Mouse (Mus musculus) midbrain, embryonic 14.5 days (tissue): Measurements from ENCODE around the gene Zfp653. TPM values are rescaled to one million over a fixed set of nuclear protein-coding genes. Genes with fewer than 3 reads are reported as not detected.

ENCODE experiments used
- ATAC-seq: fragments of 200-750 bp; cut with Nextera tagmentation; 2 replicates; pipeline ENCODE4 v1.8.0; 2017; ENCODE audit warnings: moderate number of reproducible peaks, moderate library complexity; ENCODE audit not compliant: low FRiP score, low TSS enrichment
- DNase-seq: peaks from one replicate; pipeline ENCODE4 v3.0.0-alpha.2; 2015
- H3K27ac ChIP-seq: fragments of 300-500 bp; sonication (generic); replicated peaks from 2 replicates; pipeline ENCODE4 v1.5.1; 2014; ENCODE audit warnings: mild to moderate bottlenecking, low read depth, low read length, moderate library complexity
- H3K27me3 ChIP-seq: fragments of 300-500 bp; sonication (generic); 2 replicates; pipeline ENCODE4 v1.6.1; 2014; ENCODE audit warnings: low read length, control low read depth, mixed read lengths; ENCODE audit not compliant: control insufficient read depth, insufficient read depth
- H3K36me3 ChIP-seq: fragments of 300-500 bp; sonication (generic); 2 replicates; pipeline ENCODE4 v1.6.1; 2014; ENCODE audit warnings: low read length, control low read depth; ENCODE audit not compliant: control insufficient read depth, insufficient read depth
- H3K4me1 ChIP-seq: fragments of 300-500 bp; sonication (generic); 2 replicates; pipeline ENCODE4 v1.6.1; 2014; ENCODE audit warnings: mild to moderate bottlenecking, antibody characterized with exemption, low read length, control low read depth; ENCODE audit not compliant: control insufficient read depth, insufficient read depth
- H3K4me2 ChIP-seq: fragments of 300-500 bp; sonication (generic); 2 replicates; pipeline ENCODE4 v1.6.1; 2014; ENCODE audit warnings: mild to moderate bottlenecking, low read length, moderate library complexity
- H3K4me3 ChIP-seq: fragments of 300-500 bp; sonication (generic); replicated peaks from 2 replicates; pipeline ENCODE4 v1.5.1; 2014; ENCODE audit warnings: low read depth, low read length
- H3K9ac ChIP-seq: fragments of 300-500 bp; sonication (generic); replicated peaks from 2 replicates; pipeline ENCODE4 v1.6.1; 2014; ENCODE audit warnings: mild to moderate bottlenecking, low read length, moderate library complexity
- H3K9me3 ChIP-seq: fragments of 300-500 bp; sonication (generic); 2 replicates; pipeline ENCODE4 v1.6.1; 2016; ENCODE audit warnings: low read length, control low read depth, mixed read lengths; ENCODE audit not compliant: control insufficient read depth
- WGBS: fragments of 180-500 bp; shearing (Covaris S2); extraction: QIAGEN DNeasy Blood & Tissue Kit; methylation state at CpG from one replicate; pipeline ENCODE4 v1.1.7; 2014; 5-methylcytosine and 5-hydroxymethylcytosine counted together
- polyA plus RNA-seq: library from polyadenylated mRNA; unstranded; fragments of >200 nt; fragmentation: Nextera tagmentation; extraction: Ambion mirVana; gene quantifications from 2 replicates; pipeline ENCODE4 v1.2.1, GENCODE M21; 2014

The Zfp653 gene
- polyA plus RNA-seq, 1 experiment from 2014 or later, result 14.7 TPM

GRCm38 (mm10) chr9:22051161-22051957, 19.8 kb downstream of the Zfp653 start:
- DNase-seq (peak; percentile 76), ATAC-seq (peak; percentile 26)
- Histone ChIP-seq H3K4me2 (peak overlapping the region; percentile 85), H3K27me3 (no peaks in the 10 kb centered on the region), H3K36me3 (peaks cover 4% of the 10 kb centered on the region; the same call in 1 of the 2 replicates), H3K4me1 (peaks cover 37% of the 10 kb centered on the region), H3K9me3 (no peaks in the 10 kb centered on the region), H3K4me3 (peak overlapping the region; percentile 100), H3K27ac (peak overlapping the region; percentile 96), H3K9ac (peak overlapping the region; percentile 98)
- 2% methylated on average over 67 of the region's 67 CpGs for WGBS

- WGBS, result under 1% methylated on average over 43 of the region's 43 CpGs
- Histone ChIP-seq H3K27me3 (no peaks in the 10 kb centered on the region), H3K9me3 (no peaks in the 10 kb centered on the region), H3K4me1 (peaks cover 37% of the 10 kb centered on the region), H3K36me3 (no peaks in the 10 kb centered on the region; the same call in 1 of the 2 replicates), H3K4me2 (peak overlapping the region; percentile 85), H3K4me3 (peak overlapping the region; percentile 100), H3K27ac (peak overlapping the region; percentile 96), H3K9ac (peak overlapping the region; percentile 98)
- DNase-seq (peak; percentile 85), ATAC-seq (peak; percentile 59)
Measured at GRCm38 (mm10) chr9:22050351-22050889, 20.8 kb downstream of the Zfp653 start.

- DNase-seq, result peak; percentile 62
- WGBS, result 14% methylated on average over 4 of the region's 4 CpGs
- Histone ChIP-seq H3K9ac (peak overlapping the region; percentile 98), H3K27ac (peak overlapping the region; percentile 96), H3K36me3 (no peaks in the 10 kb centered on the region; the same call in 1 of the 2 replicates), H3K27me3 (no peaks in the 10 kb centered on the region), H3K4me1 (peaks cover 37% of the 10 kb centered on the region), H3K4me3 (peak overlapping the region; percentile 100), H3K4me2 (peak overlapping the region; percentile 85), H3K9me3 (no peaks in the 10 kb centered on the region)
- ATAC-seq, result no peak
Measured at GRCm38 (mm10) chr9:22049721-22050270, 21.4 kb downstream of the Zfp653 start.

- peak overlapping the region; percentile 100 for H3K4me3 ChIP-seq
- H3K27me3 ChIP-seq, result no peaks in the 10 kb centered on the region
- ATAC-seq (no peak), DNase-seq (peak; percentile 35)
- peaks cover 34% of the 10 kb centered on the region for H3K4me1 ChIP-seq
- H3K4me2 ChIP-seq, result peak overlapping the region; percentile 85
- no peaks in the 10 kb centered on the region for H3K9me3 ChIP-seq
- peak overlapping the region; percentile 98 for H3K9ac ChIP-seq
- no peaks in the 10 kb centered on the region; the same call in 1 of the 2 replicates for H3K36me3 ChIP-seq
- 48% methylated on average over 11 of the region's 11 CpGs for WGBS
- peak overlapping the region; percentile 96 for H3K27ac ChIP-seq
Measured at GRCm38 (mm10) chr9:22049315-22049714, 21.9 kb downstream of the Zfp653 start.

- Histone ChIP-seq H3K4me3 (0 out of 2 replicates have a peak overlapping the region, but pooled peaks have one; percentile 7), H3K9me3 (no peaks in the 10 kb centered on the region), H3K4me2 (peak overlapping the region; percentile 85), H3K27ac (no peak overlapping the region), H3K4me1 (peaks cover 34% of the 10 kb centered on the region), H3K27me3 (no peaks in the 10 kb centered on the region), H3K36me3 (no peaks in the 10 kb centered on the region; the same call in 1 of the 2 replicates), H3K9ac (no peak overlapping the region; the same call in 1 of the 2 replicates)
- ATAC-seq, result no peak
- WGBS, result 64% methylated on average over 9 of the region's 9 CpGs
- DNase-seq, result no peak
Measured at GRCm38 (mm10) chr9:22047329-22047728, 23.8 kb downstream of the Zfp653 start.

- no peak for ATAC-seq
- WGBS, result 60% methylated on average over 2 of the region's 2 CpGs
- H3K9me3 ChIP-seq, result no peaks in the 10 kb centered on the region
- no peak overlapping the region for H3K4me2 ChIP-seq
- no peak overlapping the region for H3K4me3 ChIP-seq
- H3K9ac ChIP-seq, result no peak overlapping the region
- H3K36me3 ChIP-seq, result no peaks in the 10 kb centered on the region; the same call in 1 of the 2 replicates
- no peak overlapping the region for H3K27ac ChIP-seq
- no peaks in the 10 kb centered on the region; the same call in none of the 2 replicates for H3K4me1 ChIP-seq
- H3K27me3 ChIP-seq, result no peaks in the 10 kb centered on the region
- DNase-seq, result no peak
Measured at GRCm38 (mm10) chr9:22041832-22042231, 29.3 kb downstream of the Zfp653 start.

- ATAC-seq (no peak), DNase-seq (no peak)
- no peaks in the 10 kb centered on the region for H3K27me3 ChIP-seq
- H3K4me1 ChIP-seq, result peaks cover 12% of the 10 kb centered on the region
- no peaks in the 10 kb centered on the region for H3K9me3 ChIP-seq
- no peak overlapping the region for H3K4me3 ChIP-seq
- 88% methylated on average over 10 of the region's 10 CpGs for WGBS
- H3K36me3 ChIP-seq, result peaks cover 36% of the 10 kb centered on the region
- H3K9ac ChIP-seq, result no peak overlapping the region
- H3K4me2 ChIP-seq, result no peak overlapping the region
- H3K27ac ChIP-seq, result no peak overlapping the region
Measured at GRCm38 (mm10) chr9:22037826-22038225, 33.4 kb downstream of the Zfp653 start.

- Histone ChIP-seq H3K9ac (no peak overlapping the region), H3K4me1 (peaks cover 12% of the 10 kb centered on the region), H3K27ac (peak overlapping the region; percentile 32; the same call in 1 of the 2 replicates), H3K4me2 (no peak overlapping the region), H3K4me3 (no peak overlapping the region), H3K9me3 (no peaks in the 10 kb centered on the region), H3K36me3 (peaks cover 59% of the 10 kb centered on the region), H3K27me3 (no peaks in the 10 kb centered on the region)
- WGBS, result 13% methylated on average over 6 of the region's 6 CpGs
- DNase-seq (peak; percentile 72), ATAC-seq (peak; percentile 68)
Measured at GRCm38 (mm10) chr9:22035300-22036044, 35.7 kb downstream of the Zfp653 start.
